Mouse (Mus musculus): ENCODE measurements around the gene Mlec.

DNA sequence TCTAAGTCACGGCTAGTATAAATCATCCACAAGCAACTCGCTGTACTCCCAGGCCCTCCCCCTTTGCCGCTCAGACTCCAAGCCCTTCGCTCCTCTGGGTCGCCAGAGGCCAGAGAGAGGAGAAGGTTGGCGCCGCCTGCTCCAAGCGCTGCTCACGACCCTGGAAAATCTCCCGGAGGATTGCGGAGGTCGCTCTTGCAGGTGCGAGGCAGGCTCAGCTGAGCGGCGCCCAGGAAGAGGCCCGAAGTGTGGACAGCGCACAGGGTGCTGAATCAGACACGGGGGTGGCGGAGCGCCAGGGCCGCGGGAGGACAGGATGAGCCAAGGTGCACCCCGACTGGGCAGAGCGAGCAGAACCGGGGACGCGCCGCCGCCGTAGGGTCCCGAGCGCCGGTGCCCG, 35.2 kb upstream of the Mlec start:
- TF ChIP-seq CTCF (conservative IDR thresholded peaks at IDR 0.05; ENCODE audit: insufficient read depth, insufficient read length, low read depth, low read length) (no peak), POLR2A (IDR thresholded peaks at IDR 0.05; ENCODE audit: low read depth, low read length) (no peak)

Measured in kidney, adult 2 months (tissue).